Mouse (Mus musculus) heart, postnatal 0 days (tissue): Measurements from ENCODE around the gene Rims1.

Experiments used
- CTCF ChIP-seq: IDR thresholded peaks from 2 replicates; pipeline ENCODE4 v1.5.1; 2016; ENCODE audit warnings: antibody characterized with exemption, control low read depth, low read depth
- EP300 ChIP-seq: IDR thresholded peaks from 2 replicates; pipeline ENCODE4 v1.6.1; 2016; ENCODE audit warnings: antibody characterized with exemption, low read depth

- no peak for TF ChIP-seq CTCF
- no peak for TF ChIP-seq EP300
Measured at GRCm38 (mm10) chr1:22806626-22807096, 867 bp upstream of the Rims1 start.
